In genomic region chr17:12029921-12030461, GRCm38 (mm10) we compare ENCODE assay signal across 9 mouse cellular contexts.
DNase-seq lines count a peak whose midpoint lies in the region; ATAC-seq lines count a peak whose summit lies in the region.
"Had no signal": no experiment of that assay in that cellular context is flagged by ENCODE, and none has a peak within 500 bp of the region (broad histone marks: within the 10 kb centered on the region; RNA-seq: fewer than 3 reads in every experiment).

No protein-coding gene starts in this region.

- H3K27ac ChIP-seq in intestine, embryonic 14.5 days (ENCODE audit: low read depth): no peak overlapping the region
- no peak overlapping the region for H3K27ac ChIP-seq in intestine, embryonic 16.5 days (ENCODE audit: low read length)
- H3K27ac ChIP-seq in hindbrain, embryonic 12.5 days: peak overlapping the region; percentile 44; the same call in 1 of the 2 replicates
- H3K27ac ChIP-seq in midbrain, embryonic 16.5 days (ENCODE audit: low read length): peak overlapping the region; percentile 53

- H3K4me2 ChIP-seq in intestine, embryonic 14.5 days (ENCODE audit: low read length): peak overlapping the region; percentile 30; the same call in 1 of the 2 replicates
- H3K4me2 ChIP-seq in intestine, embryonic 16.5 days (ENCODE audit: low read depth, low read length): no peak overlapping the region
- H3K4me2 ChIP-seq in hindbrain, embryonic 12.5 days (replicated peaks): peak overlapping the region; percentile 24
- H3K4me2 ChIP-seq in midbrain, embryonic 16.5 days (ENCODE audit: low read length): peak overlapping the region; percentile 43

- H3K27me3 ChIP-seq in intestine, embryonic 14.5 days (replicated peaks; ENCODE audit: control insufficient read depth, insufficient read depth, low read length): no peaks in the 10 kb centered on the region
- H3K27me3 ChIP-seq in intestine, embryonic 16.5 days (replicated peaks; ENCODE audit: control insufficient read depth, insufficient read depth, low read length): no peaks in the 10 kb centered on the region
- H3K27me3 ChIP-seq in hindbrain, embryonic 12.5 days: no peaks in the 10 kb centered on the region
- no peaks in the 10 kb centered on the region for H3K27me3 ChIP-seq in midbrain, embryonic 16.5 days (ENCODE audit: control insufficient read depth, insufficient read depth, low read depth, low read length)

- WGBS in intestine, embryonic 14.5 days: 20% methylated on average over 14 of the region's 14 CpGs
- 22% methylated on average over 14 of the region's 14 CpGs for WGBS in intestine, embryonic 16.5 days
- 15% methylated on average over 14 of the region's 14 CpGs for WGBS in hindbrain, embryonic 12.5 days
- 8% methylated on average over 14 of the region's 14 CpGs for WGBS in midbrain, embryonic 16.5 days

- no peak for ATAC-seq in intestine, embryonic 14.5 days (replicated peaks; ENCODE audit: low FRiP score, low TSS enrichment, low read depth)
- no peak for ATAC-seq in intestine, embryonic 16.5 days
- ATAC-seq in hindbrain, embryonic 12.5 days (ENCODE audit: low FRiP score): 0 out of 2 replicates have a peak, but pooled peaks have one; percentile 32
- ATAC-seq in midbrain, embryonic 16.5 days: peak; percentile 19; the same call in 1 of the 2 replicates
- ATAC-seq: inflammation-experienced regulatory T-cells, adult 6 months had no signal

- no peak overlapping the region for H3K4me3 ChIP-seq in intestine, embryonic 14.5 days (ENCODE audit: low read depth, low read length)
- H3K4me3 ChIP-seq in intestine, embryonic 16.5 days (ENCODE audit: low read length): no peak overlapping the region
- no peak overlapping the region for H3K4me3 ChIP-seq in hindbrain, embryonic 12.5 days
- 0 out of 2 replicates have a peak overlapping the region, but pooled peaks have one; percentile 7 for H3K4me3 ChIP-seq in midbrain, embryonic 16.5 days (ENCODE audit: low read depth, low read length)

- DNase-seq in intestine, embryonic 14.5 days (ENCODE audit: low spot score): no peak
- DNase-seq in embryo, embryonic 10 days (ENCODE audit: low spot score): peak; percentile 55
- no peak for DNase-seq in thymus, postnatal 10 days (ENCODE audit: low spot score in 2 of 2)
- DNase-seq in layer of hippocampus, adult 9-11 months: no peak
- no peak for DNase-seq in ovary, postnatal 14 days (ENCODE audit: low spot score)

- H3K4me1 ChIP-seq in intestine, embryonic 14.5 days (replicated peaks; ENCODE audit: control insufficient read depth, insufficient read depth, low read length): peaks cover 16% of the 10 kb centered on the region
- peaks cover 15% of the 10 kb centered on the region for H3K4me1 ChIP-seq in intestine, embryonic 16.5 days (ENCODE audit: control insufficient read depth, insufficient read depth, low read length)
- peaks cover 20% of the 10 kb centered on the region for H3K4me1 ChIP-seq in hindbrain, embryonic 12.5 days
- peaks cover 23% of the 10 kb centered on the region for H3K4me1 ChIP-seq in midbrain, embryonic 16.5 days (ENCODE audit: control insufficient read depth, insufficient read depth, low read length)

- H3K36me3 ChIP-seq in intestine, embryonic 14.5 days (ENCODE audit: control insufficient read depth, insufficient read depth, low read length): no peaks in the 10 kb centered on the region
- no peaks in the 10 kb centered on the region for H3K36me3 ChIP-seq in intestine, embryonic 16.5 days (ENCODE audit: control insufficient read depth, insufficient read depth, low read length)
- no peaks in the 10 kb centered on the region for H3K36me3 ChIP-seq in hindbrain, embryonic 12.5 days
- H3K36me3 ChIP-seq in midbrain, embryonic 16.5 days (ENCODE audit: control insufficient read depth, insufficient read depth, low read length): no peaks in the 10 kb centered on the region

- H3K9me3 ChIP-seq in intestine, embryonic 14.5 days (ENCODE audit: control insufficient read depth, low read length): no peaks in the 10 kb centered on the region
- H3K9me3 ChIP-seq in intestine, embryonic 16.5 days (ENCODE audit: control insufficient read depth, low read length): no peaks in the 10 kb centered on the region
- no peaks in the 10 kb centered on the region for H3K9me3 ChIP-seq in hindbrain, embryonic 12.5 days (replicated peaks)
- H3K9me3 ChIP-seq in midbrain, embryonic 16.5 days (replicated peaks; ENCODE audit: control insufficient read depth, low read length, poor library complexity, severe bottlenecking): no peaks in the 10 kb centered on the region

- no peak overlapping the region for H3K9ac ChIP-seq in intestine, embryonic 14.5 days (ENCODE audit: low read length)
- H3K9ac ChIP-seq in intestine, embryonic 16.5 days (ENCODE audit: low read depth, low read length): no peak overlapping the region
- H3K9ac ChIP-seq in hindbrain, embryonic 12.5 days: no peak overlapping the region
- peak overlapping the region; percentile 41; the same call in 1 of the 2 replicates for H3K9ac ChIP-seq in midbrain, embryonic 16.5 days (ENCODE audit: low read depth, low read length)

Comparison
In these comparisons a context has a peak if more than half of its experiments do, and no peak if none do; other contexts are left out.
1. ATAC-seq: peak in hindbrain, embryonic 12.5 days (single experiment) and midbrain, embryonic 16.5 days (single experiment); none in intestine, embryonic 14.5 days (single experiment) and intestine, embryonic 16.5 days (single experiment).
2. H3K27ac ChIP-seq: peak in hindbrain, embryonic 12.5 days (single experiment) and midbrain, embryonic 16.5 days (single experiment); none in intestine, embryonic 14.5 days (single experiment) and intestine, embryonic 16.5 days (single experiment).